Comparison of ENCODE assay signal across 14 mouse cellular contexts in the genomic region with DNA sequence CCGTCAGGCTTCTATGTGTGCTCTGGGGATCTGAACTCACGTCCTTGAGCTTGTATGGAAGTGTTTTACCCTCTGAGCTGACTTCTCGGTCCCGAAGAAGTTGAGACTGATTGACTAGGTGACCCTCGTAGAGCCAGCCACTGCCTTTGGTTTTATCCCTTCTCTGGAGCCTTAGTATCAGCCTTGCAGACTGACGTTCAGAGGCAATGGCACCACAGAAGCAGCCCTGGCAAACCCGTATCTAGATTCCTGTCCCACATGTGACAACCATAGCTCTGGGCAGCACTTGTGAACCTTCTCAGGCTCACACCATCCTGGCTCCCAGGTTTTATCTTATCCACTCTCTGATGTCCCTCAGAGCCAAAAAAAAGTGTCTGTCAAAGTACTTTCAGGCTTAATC.
"Had no signal": no experiment of that assay in that cellular context is flagged by ENCODE, and none has a peak within 500 bp of the region (broad histone marks: within the 10 kb centered on the region; RNA-seq: fewer than 3 reads in every experiment).

No protein-coding gene starts in this region.

- H3K27me3 ChIP-seq: limb, embryonic 13.5 days; midbrain, embryonic 12.5 days; neural tube, embryonic 13.5 days had no signal

- H3K4me1 ChIP-seq: midbrain, embryonic 12.5 days; neural tube, embryonic 13.5 days had no signal

- H3K9ac ChIP-seq: limb, embryonic 13.5 days; midbrain, embryonic 12.5 days; neural tube, embryonic 13.5 days had no signal

- H3K9me3 ChIP-seq: midbrain, embryonic 12.5 days; neural tube, embryonic 13.5 days had no signal

- ATAC-seq: midbrain, embryonic 16.5 days had no signal

- H3K4me3 ChIP-seq: layer of hippocampus, adult 2 months; limb, embryonic 13.5 days; midbrain, embryonic 12.5 days; neural tube, embryonic 13.5 days had no signal

- H3K27ac ChIP-seq: limb, embryonic 13.5 days; midbrain, embryonic 12.5 days; neural tube, embryonic 13.5 days had no signal

- H3K4me2 ChIP-seq: limb, embryonic 13.5 days; midbrain, embryonic 12.5 days; neural tube, embryonic 13.5 days had no signal

- H3K36me3 ChIP-seq: midbrain, embryonic 12.5 days; neural tube, embryonic 13.5 days had no signal

- DNase-seq: kidney, adult 18-20 months; kidney, postnatal 10 days; kidney, postnatal 4 days; left cerebral cortex, postnatal 4 days; retina, postnatal 1 day; right cerebral cortex, postnatal 4 days; spleen, adult 18-20 months; thymus, adult 18-20 months; thymus, postnatal 14 days had no signal
